Mouse (Mus musculus) stomach, postnatal 0 days (tissue): ENCODE measurements around the gene Ubxn10. TPM values are rescaled to one million over a fixed set of nuclear protein-coding genes. Genes with fewer than 3 reads are reported as not detected.

Experiments used
- ATAC-seq: fragments of 200-750 bp; cut with Nextera tagmentation; 2 replicates; pipeline ENCODE4 v1.8.0; 2017; ENCODE audit not compliant: low FRiP score, low TSS enrichment
- DNase-seq: peaks from one replicate; pipeline ENCODE4 v3.0.0-alpha.2; 2016; ENCODE audit warnings: low spot score
- H3K27ac ChIP-seq: fragments of 300-500 bp; sonication (generic); replicated peaks from 2 replicates; pipeline ENCODE4 v1.5.1; 2014; ENCODE audit warnings: mild to moderate bottlenecking, control low read depth
- H3K27me3 ChIP-seq: fragments of 300-500 bp; sonication (generic); 2 replicates; pipeline ENCODE4 v1.6.1; 2014; ENCODE audit warnings: low read length; ENCODE audit not compliant: control insufficient read depth, insufficient read depth
- H3K36me3 ChIP-seq: fragments of 300-500 bp; sonication (generic); 2 replicates; pipeline ENCODE4 v1.6.1; 2014; ENCODE audit warnings: low read length, mixed read lengths; ENCODE audit not compliant: control insufficient read depth, insufficient read depth
- H3K4me1 ChIP-seq: fragments of 300-500 bp; sonication (generic); replicated peaks from 2 replicates; pipeline ENCODE4 v1.6.1; 2014; ENCODE audit warnings: antibody characterized with exemption; ENCODE audit not compliant: control insufficient read depth, insufficient read depth
- H3K4me2 ChIP-seq: fragments of 300-500 bp; sonication (generic); replicated peaks from 2 replicates; pipeline ENCODE4 v1.6.1; 2014; ENCODE audit warnings: low read depth, mild to moderate bottlenecking, control low read depth, moderate library complexity
- H3K4me3 ChIP-seq: fragments of 300-500 bp; sonication (generic); 2 replicates; pipeline ENCODE4 v1.5.1; 2014; ENCODE audit warnings: low read depth, low read length, control low read depth
- H3K9ac ChIP-seq: fragments of 300-500 bp; sonication (generic); 2 replicates; pipeline ENCODE4 v1.6.1; 2014; ENCODE audit warnings: mild to moderate bottlenecking, low read length, control low read depth, mixed read lengths
- H3K9me3 ChIP-seq: fragments of 300-500 bp; sonication (generic); 2 replicates; pipeline ENCODE4 v1.6.1; 2016; ENCODE audit warnings: low read length; ENCODE audit not compliant: control insufficient read depth
- CTCF ChIP-seq: IDR thresholded peaks from 2 replicates; pipeline ENCODE4 v1.5.1; 2016; ENCODE audit warnings: antibody characterized with exemption, low read depth, mild to moderate bottlenecking, moderate library complexity
- EP300 ChIP-seq: optimal IDR thresholded peaks from 2 replicates; pipeline ENCODE3; 2016; ENCODE audit warnings: antibody characterized with exemption
- WGBS: fragments of 180-500 bp; shearing (Covaris S2); extraction: QIAGEN DNeasy Blood & Tissue Kit; methylation state at CpG from one replicate; pipeline ENCODE4 v1.1.7; 2014; 5-methylcytosine and 5-hydroxymethylcytosine counted together
- polyA plus RNA-seq: library from polyadenylated mRNA; unstranded; fragments of >200 nt; fragmentation: Nextera tagmentation; extraction: Ambion mirVana; gene quantifications from 2 replicates; pipeline ENCODE4 v1.2.1, GENCODE M21; 2015

Ubxn10 gene
- polyA plus RNA-seq, 1 experiment from 2014 or later = 0.64 TPM

- Histone ChIP-seq H3K4me3 (no peak overlapping the region), H3K27me3 (no peaks in the 10 kb centered on the region), H3K9me3 (no peaks in the 10 kb centered on the region), H3K9ac (no peak overlapping the region), H3K27ac (no peak overlapping the region), H3K36me3 (no peaks in the 10 kb centered on the region), H3K4me1 (no peaks in the 10 kb centered on the region), H3K4me2 (no peak overlapping the region)
- TF ChIP-seq CTCF (no peak), EP300 (no peak)
- 77% methylated on average over 5 of the region's 5 CpGs for WGBS
- ATAC-seq = no peak
- no peak for DNase-seq
Observed at GRCm38 (mm10) chr4:138718586-138719263, 18.2 kb downstream of the Ubxn10 start.

GRCm38 (mm10) chr4:138716697-138717096 is 20.3 kb downstream of the Ubxn10 start:
- Histone ChIP-seq H3K9ac (no peak overlapping the region), H3K36me3 (no peaks in the 10 kb centered on the region), H3K4me3 (no peak overlapping the region), H3K27me3 (no peaks in the 10 kb centered on the region), H3K27ac (no peak overlapping the region), H3K4me1 (no peaks in the 10 kb centered on the region), H3K9me3 (no peaks in the 10 kb centered on the region), H3K4me2 (no peak overlapping the region)
- TF ChIP-seq EP300 (no peak), CTCF (no peak)
- DNase-seq = no peak
- no peak for ATAC-seq
- WGBS = 80% methylated on average over 9 of the region's 9 CpGs

GRCm38 (mm10) chr4:138714186-138714585 is 22.8 kb downstream of the Ubxn10 start:
- no peak for ATAC-seq
- Histone ChIP-seq H3K36me3 (no peaks in the 10 kb centered on the region), H3K4me1 (no peaks in the 10 kb centered on the region), H3K27me3 (no peaks in the 10 kb centered on the region), H3K4me2 (no peak overlapping the region), H3K4me3 (no peak overlapping the region), H3K9me3 (no peaks in the 10 kb centered on the region), H3K9ac (no peak overlapping the region), H3K27ac (no peak overlapping the region)
- no peak for DNase-seq
- WGBS = 60% methylated on average over 1 of the region's 1 CpGs
- TF ChIP-seq EP300 (no peak), CTCF (no peak)

GRCm38 (mm10) chr4:138712621-138713020 is 24.3 kb downstream of the Ubxn10 start:
- H3K36me3 ChIP-seq = no peaks in the 10 kb centered on the region
- TF ChIP-seq CTCF = no peak
- TF ChIP-seq EP300 = no peak
- no peaks in the 10 kb centered on the region for H3K27me3 ChIP-seq
- no peak for DNase-seq
- no peak for ATAC-seq
- H3K4me3 ChIP-seq = no peak overlapping the region
- no peak overlapping the region for H3K9ac ChIP-seq
- H3K4me2 ChIP-seq = no peak overlapping the region
- H3K27ac ChIP-seq = no peak overlapping the region
- no peaks in the 10 kb centered on the region for H3K4me1 ChIP-seq
- no peaks in the 10 kb centered on the region for H3K9me3 ChIP-seq
- 59% methylated on average over 8 of the region's 8 CpGs for WGBS

GRCm38 (mm10) chr4:138712096-138712495 is 24.9 kb downstream of the Ubxn10 start:
- Histone ChIP-seq H3K27me3 (no peaks in the 10 kb centered on the region), H3K4me3 (no peak overlapping the region), H3K4me2 (no peak overlapping the region), H3K36me3 (no peaks in the 10 kb centered on the region), H3K9ac (no peak overlapping the region), H3K4me1 (no peaks in the 10 kb centered on the region), H3K9me3 (no peaks in the 10 kb centered on the region), H3K27ac (no peak overlapping the region)
- DNase-seq (no peak), ATAC-seq (no peak)
- TF ChIP-seq EP300 (no peak), CTCF (no peak)
- 71% methylated on average over 11 of the region's 11 CpGs for WGBS

GRCm38 (mm10) chr4:138711051-138711820 is 25.7 kb downstream of the Ubxn10 start:
- no peaks in the 10 kb centered on the region for H3K4me1 ChIP-seq
- no peak for TF ChIP-seq CTCF
- TF ChIP-seq EP300 = no peak
- H3K9ac ChIP-seq = no peak overlapping the region
- no peaks in the 10 kb centered on the region for H3K9me3 ChIP-seq
- H3K4me2 ChIP-seq = no peak overlapping the region
- no peak overlapping the region for H3K27ac ChIP-seq
- WGBS = 59% methylated on average over 17 of the region's 17 CpGs
- DNase-seq (no peak), ATAC-seq (no peak)
- no peaks in the 10 kb centered on the region for H3K27me3 ChIP-seq
- no peaks in the 10 kb centered on the region for H3K36me3 ChIP-seq
- H3K4me3 ChIP-seq = no peak overlapping the region
